Mouse (Mus musculus): ENCODE measurements around the gene Baz2b.

Gene Baz2b

DNA sequence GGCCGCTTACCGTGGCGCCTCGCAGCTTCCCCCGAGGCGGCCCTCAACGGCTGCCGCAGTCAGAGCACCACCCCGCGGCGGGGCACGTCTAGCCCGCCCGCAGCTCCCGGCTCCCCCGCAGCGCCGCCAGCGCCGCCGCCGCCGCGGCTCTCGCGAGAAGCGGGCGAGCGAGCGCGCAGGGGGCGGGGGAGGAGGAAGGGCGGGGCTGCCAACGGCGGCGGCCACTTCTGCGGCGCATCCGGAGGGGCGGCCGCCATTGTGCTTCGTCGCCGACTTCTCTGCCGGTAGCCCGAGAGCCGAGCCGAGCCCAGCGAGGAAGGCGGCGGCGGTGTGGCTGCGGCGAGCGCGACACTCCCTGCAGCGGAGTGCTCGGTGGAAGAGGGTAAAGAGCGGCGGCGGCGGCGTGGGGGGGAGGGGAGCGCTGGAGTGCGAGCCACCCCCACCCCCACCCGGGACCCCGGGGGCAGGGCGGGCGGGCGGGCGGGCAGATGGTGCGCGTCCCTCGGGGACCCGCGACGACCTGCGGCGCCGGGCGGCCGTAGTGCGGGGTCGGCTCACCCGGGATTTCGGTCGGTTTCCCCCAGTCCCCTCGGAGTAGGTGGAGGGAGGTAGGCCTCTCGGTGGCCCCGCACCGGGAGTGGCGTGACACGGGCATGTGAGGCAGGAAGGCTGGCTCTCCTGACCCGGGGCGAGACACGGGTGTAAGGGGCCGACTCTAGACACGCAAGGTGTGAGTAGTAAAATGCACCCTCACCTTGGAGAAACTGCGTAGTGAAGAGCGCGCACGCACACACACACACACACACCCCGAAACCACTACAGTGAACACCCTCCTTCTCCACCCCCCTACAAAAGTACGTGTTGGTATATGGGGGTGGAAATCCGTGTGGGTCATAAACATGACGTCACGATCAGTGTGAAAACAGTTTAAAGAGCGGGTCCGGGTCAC lies at the start of gene Baz2b, which contains the start of gene March7:
Baz2b (minus strand) TSS at position 137 of the 949 bp plus-strand sequence.
March7 (plus strand) TSS at position 185 of the 949 bp plus-strand sequence.
- in situ Hi-C loops (cut with MboI): loop anchor here (5.0 kb wide), 1 partner anchor 83 kb away; no protein-coding TSS in a partner anchor

DNA sequence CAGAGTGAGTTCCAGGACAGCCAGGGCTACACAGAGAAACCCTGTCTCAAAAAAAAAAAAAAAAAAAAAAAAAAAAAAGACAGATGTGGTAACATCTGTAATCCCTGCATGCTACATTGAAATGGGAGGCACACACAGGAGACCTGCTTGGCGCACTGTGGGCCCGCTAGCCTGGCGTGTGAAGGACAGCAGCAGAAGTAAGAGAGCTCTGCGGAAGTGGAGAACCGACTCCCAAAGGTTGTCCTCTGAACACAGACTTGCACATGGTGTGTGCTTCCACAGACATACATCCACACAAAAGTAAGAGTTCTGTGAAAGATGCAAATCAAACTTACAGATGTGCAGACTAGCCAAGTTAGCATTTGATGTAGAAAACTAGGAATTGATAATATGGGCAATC lies 49.5 kb upstream of the Baz2b start:
- in situ Hi-C loops (cut with MboI): no loop called here

DNA sequence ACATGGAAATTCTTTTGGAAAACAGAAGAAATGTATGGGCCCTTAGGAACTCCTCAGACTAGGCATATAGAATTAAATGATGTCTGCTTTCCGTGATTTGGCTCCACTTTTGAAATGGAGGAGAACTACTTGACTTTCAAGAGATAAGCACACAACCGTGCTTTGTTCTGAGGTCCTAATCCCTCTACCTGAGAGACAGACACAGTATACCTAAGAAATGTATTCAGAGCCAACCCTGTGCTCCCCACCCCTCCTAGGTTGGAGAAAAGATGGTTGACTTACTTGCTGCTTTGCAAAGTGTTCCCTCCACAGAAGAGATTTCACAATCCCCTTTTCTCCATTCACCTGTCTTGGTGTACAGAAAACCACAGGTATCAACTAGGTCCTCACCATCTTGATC lies 47.1 kb upstream of the Baz2b start:
- in situ Hi-C loops (cut with MboI): no loop called here

DNA sequence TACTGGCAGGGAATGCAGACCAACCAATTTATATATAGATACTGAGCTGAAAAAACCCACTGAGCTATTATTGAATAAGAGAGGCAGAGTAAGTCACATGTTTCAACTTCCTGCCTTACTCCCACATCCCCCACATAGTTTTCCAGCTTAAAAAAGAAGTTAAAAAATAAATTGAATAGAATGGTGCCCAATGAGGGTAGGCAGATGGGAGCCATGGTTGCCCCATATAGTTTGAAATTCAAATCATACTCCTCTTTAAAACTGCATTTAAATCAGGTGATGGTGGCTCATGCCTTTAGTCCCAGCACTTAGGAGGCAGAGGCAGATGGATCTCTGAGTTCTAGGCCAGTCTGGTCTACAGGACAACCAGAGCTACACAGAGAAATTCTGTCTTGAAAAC lies 43.9 kb upstream of the Baz2b start:
- in situ Hi-C loops (cut with MboI): no loop called here

DNA sequence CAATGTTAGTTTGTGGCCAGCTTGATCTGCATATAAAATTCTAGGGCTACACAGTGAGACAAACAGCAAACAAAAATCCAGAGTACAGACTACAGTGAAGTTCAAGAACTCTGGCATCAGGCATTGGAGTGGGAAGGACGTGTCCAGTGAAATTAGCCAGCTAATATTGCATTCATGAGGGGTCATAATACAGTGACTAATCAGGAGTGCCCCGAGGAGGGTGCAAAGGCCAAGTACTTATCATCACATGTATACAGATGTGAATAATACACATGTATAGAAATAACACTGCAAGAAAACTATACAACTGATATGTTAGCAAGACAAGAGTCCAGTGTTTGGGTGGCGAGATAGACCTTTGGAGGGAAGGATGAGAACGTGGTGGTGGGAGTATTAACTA lies 43.1 kb upstream of the Baz2b start:
- in situ Hi-C loops (cut with MboI): no loop called here

DNA sequence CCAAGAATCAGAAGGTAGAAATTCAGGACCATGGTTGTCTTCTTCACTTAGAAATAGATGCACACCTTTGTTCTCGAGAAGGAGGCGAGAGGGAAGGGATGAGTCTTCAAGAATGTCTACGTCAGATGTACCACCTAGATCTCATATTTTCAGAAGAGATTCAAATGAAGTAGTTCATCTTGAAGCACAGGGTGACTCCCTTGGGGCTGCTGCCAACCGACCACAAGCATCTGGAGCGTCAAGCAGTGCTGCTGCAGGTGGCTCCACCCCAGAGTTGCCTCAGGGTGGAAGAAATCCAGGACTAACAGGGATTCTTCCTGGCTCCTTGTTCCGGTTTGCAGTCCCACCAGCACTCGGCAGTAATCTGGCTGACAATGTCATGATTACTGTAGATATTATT lies 24.9 kb upstream of the Baz2b start:
- in situ Hi-C loops (cut with MboI): no loop called here

DNA sequence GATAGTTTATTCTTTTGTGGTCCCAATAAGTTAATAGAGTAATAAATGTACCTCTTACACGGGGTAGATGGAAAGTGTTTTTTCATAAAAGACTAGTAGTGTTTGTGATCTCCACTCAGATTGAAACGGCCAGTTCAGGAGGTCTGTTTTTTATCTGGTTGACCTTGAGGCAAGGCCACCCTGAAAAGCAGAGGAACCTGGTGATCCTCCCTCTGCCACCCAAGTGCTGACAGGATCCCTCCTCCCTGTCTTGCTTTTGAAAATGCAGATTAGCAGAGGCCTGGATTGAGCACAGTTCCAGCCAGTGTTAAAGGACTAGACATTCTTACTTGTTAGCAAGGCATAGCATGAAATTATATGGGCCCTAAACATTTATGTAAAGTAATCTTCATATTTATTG lies 23.5 kb upstream of the Baz2b start:
- in situ Hi-C loops (cut with MboI): no loop called here

DNA sequence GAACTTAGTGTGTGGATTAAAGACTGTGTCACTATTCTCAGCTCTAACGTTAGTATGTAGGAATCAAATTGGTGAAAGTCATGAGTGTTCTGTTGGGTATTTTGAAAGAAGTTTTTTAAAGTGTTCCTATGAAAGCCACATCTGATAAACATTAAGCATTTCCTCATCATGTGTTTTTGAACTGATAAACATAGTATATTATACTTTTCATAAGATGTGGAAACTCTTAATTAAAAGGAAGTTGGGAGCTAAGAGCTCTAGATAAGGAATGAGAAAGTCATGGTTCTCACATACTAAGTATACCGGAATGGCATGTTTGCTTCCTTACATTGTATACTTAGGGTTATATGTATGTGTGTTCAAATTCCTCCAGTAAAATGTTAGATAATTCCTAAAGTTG lies 20.7 kb upstream of the Baz2b start:
- in situ Hi-C loops (cut with MboI): no loop called here

DNA sequence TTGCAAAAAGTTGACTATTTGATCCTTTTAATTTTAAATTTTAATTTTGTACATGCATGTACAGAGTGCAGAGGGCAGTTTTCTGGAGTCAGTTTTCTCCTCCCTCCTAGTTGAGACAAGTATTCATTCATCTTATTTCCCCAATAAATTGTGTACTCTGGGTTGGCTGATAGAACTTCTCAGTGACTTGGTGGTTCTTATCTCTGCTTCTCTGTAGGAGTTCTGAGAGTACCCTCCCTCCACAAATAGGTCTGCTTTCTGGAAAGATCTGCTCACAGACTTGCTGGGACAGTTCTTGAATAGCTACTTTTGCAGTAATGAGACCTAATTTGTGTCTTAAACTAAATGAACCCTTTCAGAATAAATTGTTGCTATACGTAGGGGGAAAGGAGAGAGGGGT lies 18.8 kb upstream of the Baz2b start:
- in situ Hi-C loops (cut with MboI): no loop called here

DNA sequence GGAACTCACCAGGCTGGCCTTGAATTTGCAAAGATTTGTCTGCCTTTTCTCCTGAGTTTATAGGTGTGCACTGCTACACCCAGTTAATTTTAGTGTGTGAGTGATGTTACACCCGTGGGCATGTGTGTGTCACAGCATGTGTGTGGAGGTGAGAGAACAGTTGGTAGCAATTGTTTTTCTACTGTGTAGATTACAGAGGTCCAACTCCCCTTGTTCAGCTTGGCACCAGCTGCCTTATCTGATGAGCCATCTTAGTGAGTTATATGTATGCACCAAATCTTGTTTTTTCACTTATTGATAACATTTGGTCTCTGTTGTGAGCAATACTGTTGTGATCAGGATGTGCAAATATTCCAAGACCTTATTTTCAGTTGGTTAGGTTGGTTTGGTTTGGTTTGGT lies 13.8 kb upstream of the Baz2b start:
- in situ Hi-C loops (cut with MboI): no loop called here

DNA sequence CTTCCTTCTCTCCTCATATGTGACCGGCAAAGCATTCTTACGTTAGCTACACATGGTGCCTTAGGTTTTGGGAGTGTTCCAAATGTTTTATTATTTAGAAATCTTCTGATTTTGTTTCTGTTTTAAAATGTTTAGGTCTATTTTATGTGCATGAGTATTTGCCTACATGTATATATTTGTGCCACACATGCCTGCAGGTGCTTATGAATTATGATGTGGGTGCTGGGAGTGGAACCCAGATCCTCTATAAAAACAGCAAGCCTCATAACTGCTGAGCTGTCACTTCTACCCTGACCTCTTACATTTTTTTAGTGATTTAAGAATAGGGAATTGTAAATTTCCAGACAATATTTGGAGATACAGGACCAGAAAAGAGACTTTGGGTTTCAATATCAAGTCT lies 12.3 kb upstream of the Baz2b start:
- in situ Hi-C loops (cut with MboI): no loop called here

DNA sequence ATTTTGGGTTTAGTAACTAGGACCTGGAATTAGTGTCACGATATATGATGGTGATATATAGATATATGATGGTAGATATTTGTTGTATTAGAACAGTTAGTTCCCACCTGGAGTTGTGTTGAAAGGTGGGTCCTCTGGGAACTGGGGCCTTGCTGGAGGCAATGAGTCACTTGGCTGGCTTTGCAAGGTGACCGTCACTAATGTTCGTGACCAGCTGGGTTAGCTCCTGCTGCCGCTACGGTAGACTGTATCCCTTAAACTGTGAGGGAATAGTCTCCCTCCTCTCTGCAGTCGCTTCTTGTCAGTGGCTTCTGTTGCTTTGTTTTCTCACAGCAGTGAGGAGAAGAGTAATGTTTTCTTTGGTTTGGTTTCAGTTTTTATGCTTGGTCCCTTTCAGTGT lies 11.6 kb upstream of the Baz2b start:
- in situ Hi-C loops (cut with MboI): no loop called here

DNA sequence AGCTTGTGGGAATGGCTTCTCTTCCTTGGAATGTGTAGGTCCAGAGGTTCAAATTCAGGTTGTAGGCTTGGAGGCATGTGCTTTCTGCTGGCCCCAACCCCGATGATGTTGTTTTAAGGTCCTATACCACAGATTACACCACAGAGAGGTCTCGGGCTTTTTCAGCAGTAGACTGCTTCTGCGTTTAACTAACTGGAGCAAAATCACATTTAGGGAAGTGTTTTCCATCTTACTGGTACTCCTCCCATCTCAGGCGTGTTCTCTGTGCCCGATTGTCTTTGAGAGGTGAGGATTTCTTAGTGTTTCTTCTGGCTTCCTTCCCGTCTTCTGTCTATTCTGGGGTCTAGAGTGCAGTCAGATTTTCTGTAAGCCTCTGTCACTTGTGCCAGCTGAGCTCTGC lies 8.0 kb upstream of the Baz2b start:
- in situ Hi-C loops (cut with MboI): no loop called here

DNA sequence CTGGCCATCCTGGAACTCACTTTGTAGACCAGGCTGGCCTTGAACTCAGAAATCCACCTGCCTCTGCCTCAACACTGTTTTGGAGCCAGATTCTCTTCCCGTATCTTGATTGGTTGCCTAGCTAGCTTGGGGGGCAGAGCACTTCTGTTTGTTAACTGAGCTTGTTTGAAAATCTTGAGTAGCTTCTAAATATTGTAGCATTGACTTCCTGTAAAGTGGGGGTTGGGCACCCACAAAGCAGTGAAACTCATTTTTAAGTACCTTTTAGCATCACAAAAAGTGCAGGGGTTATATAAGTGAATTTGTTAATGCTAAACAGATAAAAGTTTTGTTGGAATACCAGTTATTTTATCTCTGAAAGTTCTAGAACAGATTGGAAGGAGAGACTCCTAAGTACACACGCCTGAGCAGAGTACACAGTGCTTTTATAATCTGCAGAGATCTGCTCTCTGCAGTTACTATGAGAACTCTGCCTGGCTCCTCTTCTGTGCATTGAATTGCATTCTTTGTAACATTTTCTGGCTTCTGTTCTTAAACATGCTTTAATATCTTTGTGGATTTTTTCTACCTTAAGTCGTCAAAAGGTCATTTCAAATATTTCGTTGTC lies 7.0 kb upstream of the Baz2b start:
- in situ Hi-C loops (cut with MboI): no loop called here

DNA sequence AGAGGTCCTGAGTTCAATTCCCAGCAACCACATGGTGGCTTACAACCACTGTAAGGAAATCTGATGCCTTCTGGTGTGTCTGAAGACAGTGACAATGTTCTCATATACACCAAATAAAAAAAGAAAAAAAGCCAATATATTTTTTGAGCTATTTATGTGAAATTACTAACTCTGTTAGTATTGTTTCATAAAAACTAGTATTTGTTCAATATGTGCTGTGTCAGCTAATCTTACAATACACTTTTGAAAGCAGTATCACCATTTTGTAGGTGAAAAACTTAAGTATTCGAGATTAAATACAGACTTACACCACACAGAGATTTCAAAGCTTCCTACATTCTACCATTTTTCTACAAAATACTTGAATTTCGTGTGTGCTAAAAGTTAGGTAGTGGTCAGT lies 5.0 kb upstream of the Baz2b start:
- in situ Hi-C loops (cut with MboI): no loop called here

DNA sequence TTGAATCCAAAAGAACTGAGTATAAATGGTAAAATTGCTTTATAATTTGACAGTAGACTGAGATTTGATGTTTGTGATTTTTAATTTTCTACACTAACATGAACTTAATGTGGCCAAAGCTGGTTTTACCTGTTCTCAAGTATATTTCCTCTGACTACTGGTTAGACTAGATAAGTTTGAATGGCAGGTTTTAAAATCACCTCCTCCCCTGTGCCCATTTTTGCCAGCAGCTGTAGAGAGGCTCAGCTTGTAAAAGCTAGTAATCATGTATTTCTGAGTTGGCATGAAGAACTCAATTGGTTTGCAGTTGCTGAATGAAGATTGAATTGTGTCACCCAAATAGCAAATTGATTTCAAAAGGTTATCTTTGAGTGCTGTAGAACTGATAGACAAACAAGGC lies 2.8 kb upstream of the Baz2b start:
- in situ Hi-C loops (cut with MboI): no loop called here

DNA sequence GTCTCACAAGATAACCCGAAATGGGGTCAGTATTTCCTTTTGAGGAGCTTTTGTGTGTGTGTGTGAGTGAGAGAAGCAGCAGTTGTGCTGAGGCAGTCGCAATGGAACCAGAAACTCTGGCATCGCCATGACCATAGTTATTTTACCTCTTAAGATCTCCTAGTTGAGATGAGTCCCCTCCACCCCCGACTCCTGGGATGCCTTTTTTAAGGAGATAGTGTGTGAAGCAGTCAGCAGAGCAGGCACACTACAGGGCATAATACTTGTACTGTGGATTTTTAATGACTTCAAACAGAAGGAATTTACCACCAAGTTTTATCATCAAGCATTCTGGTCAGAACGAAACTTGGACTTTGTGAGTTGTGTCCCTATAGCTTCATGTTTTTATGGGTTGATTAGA lies 1.2 kb upstream of the Baz2b start:
- in situ Hi-C loops (cut with MboI): no loop called here

DNA sequence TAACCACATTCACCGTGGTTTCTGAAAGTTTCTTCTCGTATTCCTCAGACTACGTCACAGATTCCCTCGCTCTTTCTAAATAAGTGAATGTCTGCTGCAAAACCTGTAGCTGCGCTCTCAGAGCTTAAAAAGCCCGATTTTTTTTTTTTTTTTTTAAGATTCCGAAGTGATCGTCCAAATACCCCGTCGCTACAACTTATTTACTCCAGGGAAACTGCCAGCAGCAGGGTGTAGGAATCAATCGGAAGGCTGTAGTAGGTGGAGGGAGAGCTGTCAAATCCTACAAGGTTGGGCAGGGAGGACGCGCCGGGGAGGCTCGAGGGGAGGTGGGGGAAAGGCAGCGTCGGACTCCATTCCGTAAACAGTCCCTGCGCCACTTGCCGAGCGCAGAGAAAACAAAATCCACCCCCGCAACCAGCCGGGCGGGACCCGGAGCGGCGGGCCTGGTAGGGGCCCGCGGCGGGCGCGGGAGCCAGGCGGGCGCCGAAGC lies 472 bp downstream of the Baz2b start:
- in situ Hi-C loops (cut with MboI): loop anchor here (5.0 kb wide), 1 partner anchor 82 kb away; no protein-coding TSS in a partner anchor

DNA sequence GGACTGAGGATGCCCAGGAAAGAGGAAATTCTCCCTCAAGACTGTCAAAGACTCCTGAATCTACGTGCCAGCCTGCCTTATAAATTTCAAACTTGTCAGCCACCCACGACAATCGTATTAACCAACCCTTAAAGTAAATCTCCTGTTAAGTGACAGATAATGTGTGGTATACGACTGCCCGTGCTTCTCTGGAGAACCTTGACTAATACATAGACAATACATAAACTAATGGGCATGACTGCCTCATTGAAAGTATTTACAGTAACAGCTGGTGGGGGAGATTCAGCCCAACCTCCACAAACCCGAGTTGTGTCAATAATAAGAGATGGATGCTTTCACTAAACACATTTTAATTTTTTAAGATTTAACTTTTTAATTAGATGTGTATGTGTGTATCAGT lies 3.8 kb downstream of the Baz2b start:
- in situ Hi-C loops (cut with MboI): loop anchor here (5.0 kb wide), 1 partner anchor 78 kb away; no protein-coding TSS in a partner anchor

DNA sequence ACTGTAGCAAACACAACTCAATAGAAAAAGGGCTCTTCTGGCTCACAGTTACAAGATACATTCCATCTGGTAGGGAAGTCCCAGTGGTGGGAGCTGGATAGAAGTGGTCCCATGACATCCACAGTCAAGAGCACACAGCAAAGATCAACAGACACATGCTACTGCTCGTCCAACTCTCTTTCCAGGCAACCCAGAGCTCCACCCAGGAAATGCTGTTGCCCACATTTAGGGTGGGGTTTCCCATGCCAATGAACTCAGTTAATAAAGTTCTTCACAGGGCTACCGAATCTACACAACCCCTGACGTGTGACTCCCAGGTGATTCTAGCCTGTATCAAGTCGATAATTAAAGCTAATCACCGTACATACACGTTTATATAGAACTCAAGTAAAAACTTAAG lies 5.5 kb downstream of the Baz2b start:
- in situ Hi-C loops (cut with MboI): no loop called here

DNA sequence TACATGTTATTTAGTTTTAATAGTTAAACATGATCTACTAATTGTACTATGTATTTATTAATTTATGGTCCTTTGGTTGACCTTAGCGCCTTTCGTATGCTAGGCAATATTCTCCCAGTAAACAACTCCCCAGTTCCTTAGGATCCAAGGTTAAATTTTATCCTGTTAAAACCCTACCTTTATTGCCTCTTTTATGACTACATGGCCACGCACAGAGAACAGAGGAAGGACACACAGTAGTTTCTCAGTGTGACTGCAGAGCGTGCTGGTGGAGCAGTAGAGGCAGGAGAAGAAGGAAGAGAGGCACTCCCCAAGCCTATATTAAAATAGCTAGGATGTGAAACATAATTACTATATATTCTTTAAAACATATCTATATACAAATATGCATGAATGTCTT lies 5.9 kb downstream of the Baz2b start:
- in situ Hi-C loops (cut with MboI): no loop called here

DNA sequence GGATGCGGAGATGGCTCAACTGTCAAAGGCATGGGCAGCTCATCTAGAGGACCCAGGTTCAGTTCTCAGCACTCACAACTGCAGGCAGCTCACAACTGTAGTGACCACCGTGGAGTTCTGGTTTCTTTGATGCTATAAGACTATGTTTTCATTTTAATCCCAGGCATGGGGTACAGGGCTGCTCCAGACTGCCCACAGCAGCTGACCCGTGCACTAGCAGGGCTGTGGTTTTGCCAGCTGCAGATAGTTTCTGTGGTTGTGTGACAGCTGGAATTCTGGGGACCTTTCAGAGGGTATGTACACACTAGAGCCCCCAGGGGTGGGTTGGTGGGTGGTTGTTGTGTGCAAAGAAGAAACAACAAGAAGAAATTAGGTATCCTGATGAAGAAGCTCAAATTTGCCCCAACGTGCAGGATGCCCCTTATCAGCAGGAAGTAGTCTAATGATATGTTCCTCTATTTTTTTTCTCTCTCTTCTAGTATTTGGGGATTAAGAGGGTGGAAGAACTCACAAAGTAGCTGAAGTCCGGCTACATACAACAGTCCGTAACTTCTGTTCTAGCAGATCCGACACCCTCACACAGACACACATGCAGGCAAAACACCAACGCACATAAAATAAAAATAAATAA lies 6.6 kb downstream of the Baz2b start:
- in situ Hi-C loops (cut with MboI): no loop called here

DNA sequence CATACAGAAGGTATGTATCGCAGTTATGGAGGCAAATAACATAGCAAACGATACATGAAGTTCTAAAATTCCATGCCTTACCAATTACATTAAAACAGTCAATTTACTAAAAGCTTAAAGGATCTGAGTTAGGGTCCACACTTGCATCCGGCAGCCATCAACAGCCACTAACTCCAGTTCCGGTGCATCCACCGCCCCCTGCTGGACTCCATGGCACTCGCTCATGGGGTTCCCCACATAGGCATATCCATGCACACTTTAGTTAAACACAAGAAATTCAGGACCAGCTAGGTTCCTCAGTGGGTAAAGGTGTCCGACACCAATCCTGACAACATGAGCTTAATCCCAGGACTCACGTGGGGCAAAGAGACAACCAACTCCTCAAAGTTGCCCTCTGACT lies 9.0 kb downstream of the Baz2b start:
- in situ Hi-C loops (cut with MboI): no loop called here

Data from mature B cell (primary cell).